Mouse (Mus musculus) small intestine, adult 10 weeks (tissue): ENCODE measurements around the gene Atp6v1f. TPM values are rescaled to one million over a fixed set of nuclear protein-coding genes. Genes with fewer than 3 reads are reported as not detected.

Experiments
- polyA plus RNA-seq: library from polyadenylated mRNA; stranded (reverse); fragments of 350-450 nt; fragmentation: Illumina TruSeq; extraction: RNeasy Lipid Tissue Mini Kit (QIAGEN cat#74804); gene quantifications from one replicate; pipeline ENCODE4 v1.2.3, GENCODE M21; 2014; ENCODE audit warnings: low replicate concordance

The Atp6v1f gene
- 14.5 TPM for polyA plus RNA-seq

DNA sequence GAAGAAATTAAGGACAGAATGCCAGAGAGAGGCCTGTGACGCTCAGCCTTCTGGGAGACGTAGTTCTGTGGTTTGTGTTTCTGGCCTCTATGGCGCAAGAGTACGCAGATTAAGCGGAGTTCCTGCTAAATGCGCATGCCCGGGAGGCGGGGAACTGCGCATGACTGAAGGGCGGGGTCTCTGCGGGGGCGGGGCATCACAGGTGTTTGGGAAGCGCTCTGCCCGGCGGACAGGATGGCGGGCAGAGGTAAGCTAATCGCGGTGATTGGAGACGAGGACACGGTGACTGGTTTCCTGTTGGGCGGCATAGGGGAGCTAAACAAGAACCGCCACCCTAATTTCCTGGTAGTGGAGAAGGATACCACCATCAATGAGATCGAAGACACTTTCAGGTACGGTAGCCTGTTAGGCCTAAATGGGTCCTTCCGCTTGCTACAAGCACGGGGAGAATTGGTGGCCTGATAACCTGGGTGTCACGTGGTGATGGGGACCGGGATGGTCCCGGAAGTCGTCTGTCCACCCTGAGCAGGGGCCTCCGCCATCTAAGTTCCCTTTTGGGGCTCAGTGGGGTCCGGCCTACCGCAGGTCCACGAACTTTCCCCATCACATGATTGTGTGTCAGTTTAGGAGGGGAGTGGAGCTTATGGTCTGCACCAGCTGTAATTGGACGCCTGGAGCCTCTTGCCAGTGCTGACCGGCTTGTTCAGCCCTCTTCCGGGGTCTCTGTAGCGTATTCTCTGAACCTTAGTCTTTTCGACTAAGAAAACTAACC, at the start of gene Atp6v1f:
Atp6v1f (plus strand) TSS at position 136 of the 772 bp plus-strand sequence.

DNA sequence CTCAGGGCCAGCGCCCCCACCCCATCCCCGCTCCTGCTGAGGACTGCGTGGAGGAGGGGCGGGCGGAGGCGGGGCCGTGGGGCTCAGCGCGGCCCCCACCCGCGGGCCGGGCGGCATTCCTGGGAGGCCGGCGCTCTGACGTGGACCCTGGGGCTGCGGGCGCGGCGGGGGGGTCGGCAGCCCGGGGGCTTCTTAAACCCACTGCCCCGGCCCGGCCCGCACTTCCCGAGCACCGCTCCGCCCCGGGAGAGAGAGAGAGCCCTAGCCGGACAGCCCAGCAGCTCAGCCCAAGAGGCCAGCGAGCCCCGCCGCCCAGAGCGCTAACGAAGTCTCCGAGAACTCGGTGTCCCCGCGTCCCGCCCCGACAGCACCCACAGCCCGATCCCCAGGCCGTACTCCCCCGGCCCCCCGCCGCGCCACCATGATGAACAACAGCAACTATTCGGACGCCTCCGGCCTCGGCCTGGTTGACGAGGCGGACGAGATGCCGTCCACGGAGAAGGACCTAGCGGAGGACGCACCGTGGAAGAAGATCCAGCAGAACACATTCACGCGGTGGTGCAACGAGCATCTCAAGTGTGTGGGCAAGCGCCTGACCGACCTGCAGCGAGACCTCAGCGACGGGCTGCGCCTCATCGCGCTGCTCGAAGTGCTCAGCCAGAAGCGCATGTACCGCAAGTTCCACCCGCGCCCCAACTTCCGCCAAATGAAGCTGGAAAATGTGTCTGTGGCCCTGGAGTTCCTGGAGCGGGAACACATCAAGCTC, 34.3 kb upstream of the Atp6v1f start, which contains the start of gene Flnc:
Flnc (plus strand) TSS at position 219 of the 766 bp plus-strand sequence.

GRCm38 (mm10) chr6:29471137-29471536, 3.6 kb downstream of the Atp6v1f start, which contains the start of gene Atp6v1fnb:
Atp6v1fnb (plus strand) TSS chr6:29471437.

GRCm38 (mm10) chr6:29507447-29508309, 40.2 kb downstream of the Atp6v1f start, which contains the start of gene Kcp:
Kcp (minus strand) TSS chr6:29507952.

Other genes with a start within 250 kb of the Atp6v1f start
- gene Hilpda, start 195.2 kb upstream of the Atp6v1f start, polyA plus RNA-seq: 4.0 TPM
- gene Fam71f2, start 188.1 kb upstream of the Atp6v1f start, polyA plus RNA-seq: not detected
- not detected for gene Fam71f1, start 148.6 kb upstream of the Atp6v1f start, polyA plus RNA-seq
- gene Calu, start 119.6 kb upstream of the Atp6v1f start, polyA plus RNA-seq: 238 TPM
- not detected for gene Opn1sw, start 79.2 kb upstream of the Atp6v1f start, polyA plus RNA-seq
- 0.11 TPM for gene Ccdc136, start 71.4 kb upstream of the Atp6v1f start, polyA plus RNA-seq
- not detected for gene Flnc, start 34.5 kb upstream of the Atp6v1f start, polyA plus RNA-seq
- not detected for gene Atp6v1fnb, start 3.7 kb downstream of the Atp6v1f start, polyA plus RNA-seq
- not detected for gene Kcp, start 40.2 kb downstream of the Atp6v1f start, polyA plus RNA-seq
- gene Irf5, start 58.9 kb downstream of the Atp6v1f start, polyA plus RNA-seq: 1.0 TPM
- gene Tnpo3, start 142.2 kb downstream of the Atp6v1f start, polyA plus RNA-seq: 42.1 TPM
- gene Tspan33, start 226.5 kb downstream of the Atp6v1f start, polyA plus RNA-seq: not detected